Mouse (Mus musculus): ENCODE results near the gene Rorc. TPM values are rescaled to one million over a fixed set of nuclear protein-coding genes. Genes with fewer than 3 reads are reported as not detected.

The Rorc gene
- polyA plus RNA-seq, 1 experiment from 2014 or later: 5.6 TPM

- Histone ChIP-seq H3K36me3 (ENCODE audit: insufficient read depth, low read length) (no peaks in the 10 kb centered on the region), H3K9me3 (ENCODE audit: low read length) (no peaks in the 10 kb centered on the region), H3K9ac (replicated peaks; ENCODE audit: low read depth) (no peak overlapping the region; the same call in 1 of the 2 replicates), H3K27ac (ENCODE audit: low read length) (peak overlapping the region; percentile 82), H3K27me3 (replicated peaks; ENCODE audit: insufficient read depth, low read length) (no peaks in the 10 kb centered on the region), H3K4me3 (ENCODE audit: low read depth, low read length) (peak overlapping the region; percentile 25), H3K4me2 (replicated peaks; ENCODE audit: low read depth, low read length) (peak overlapping the region; percentile 51), H3K4me1 (ENCODE audit: insufficient read depth, low read depth, low read length) (no peaks in the 10 kb centered on the region)
- DNase-seq (ENCODE audit: low spot score): peak; percentile 49
- ATAC-seq: peak; percentile 53
- TF ChIP-seq EP300 (IDR thresholded peaks at IDR 0.05) (no peak), CTCF (IDR thresholded peaks at IDR 0.05) (no peak)
- 6% methylated on average over 9 of the region's 10 CpGs for WGBS
Observed at GRCm38 (mm10) chr3:94373090-94373489, 496 bp downstream of the Rorc start.

DNA sequence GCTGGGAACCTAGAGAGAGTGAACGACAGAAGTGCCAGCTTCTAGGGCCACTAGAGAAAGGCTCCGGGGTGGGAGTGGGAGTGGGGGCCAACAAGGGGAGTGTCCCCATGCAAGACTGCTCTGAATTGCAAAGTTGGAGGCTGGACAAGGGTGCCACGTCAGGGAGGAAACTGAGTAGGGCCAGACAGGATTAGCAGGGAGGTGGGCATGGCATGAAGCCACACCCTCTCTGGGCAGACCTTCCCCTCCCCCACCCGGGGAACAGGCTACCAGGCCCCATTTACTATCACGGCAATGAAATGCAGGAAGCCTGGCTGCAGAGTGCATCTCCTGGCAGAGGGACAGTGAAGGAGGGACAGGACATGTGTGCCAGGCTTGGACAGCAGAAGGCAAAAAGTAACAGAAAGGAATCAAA is 1.0 kb downstream of the Rorc start:
- H3K4me2 ChIP-seq (replicated peaks; ENCODE audit: low read depth, low read length): peak overlapping the region; percentile 51
- peak; percentile 23 for DNase-seq (ENCODE audit: low spot score)
- WGBS: 0% methylated on average over 5 of the region's 5 CpGs
- peak overlapping the region; percentile 25; the same call in 1 of the 2 replicates for H3K4me3 ChIP-seq (ENCODE audit: low read depth, low read length)
- no peaks in the 10 kb centered on the region for H3K36me3 ChIP-seq (ENCODE audit: insufficient read depth, low read length)
- no peaks in the 10 kb centered on the region for H3K9me3 ChIP-seq (ENCODE audit: low read length)
- H3K4me1 ChIP-seq (ENCODE audit: insufficient read depth, low read depth, low read length): no peaks in the 10 kb centered on the region
- TF ChIP-seq CTCF (IDR thresholded peaks at IDR 0.05): no peak
- TF ChIP-seq EP300 (IDR thresholded peaks at IDR 0.05): no peak
- H3K9ac ChIP-seq (replicated peaks; ENCODE audit: low read depth): no peak overlapping the region
- ATAC-seq: peak; percentile 18; the same call in 1 of the 2 replicates
- peak overlapping the region; percentile 82; the same call in 1 of the 2 replicates for H3K27ac ChIP-seq (ENCODE audit: low read length)
- no peaks in the 10 kb centered on the region for H3K27me3 ChIP-seq (replicated peaks; ENCODE audit: insufficient read depth, low read length)

DNA sequence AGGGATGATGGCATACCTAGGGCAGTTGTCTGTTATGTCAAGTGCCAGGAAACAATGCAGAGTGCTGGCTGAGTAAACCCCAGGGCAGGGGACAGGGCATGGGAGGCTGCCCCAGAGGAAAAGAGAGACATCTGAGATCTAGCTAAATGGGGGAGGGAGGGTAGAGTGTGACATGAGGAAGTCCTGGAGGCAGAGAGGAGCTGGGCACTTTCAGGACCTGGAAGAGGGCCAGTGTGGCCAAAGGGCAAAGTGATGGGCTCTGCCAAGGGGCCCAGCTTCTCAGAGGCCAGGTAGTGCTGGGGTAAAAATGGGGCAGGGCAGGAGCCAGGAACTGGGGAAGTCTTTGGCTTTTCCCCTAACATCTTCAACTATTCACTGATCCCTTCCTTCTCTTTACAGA is 2.0 kb downstream of the Rorc start:
- H3K9ac ChIP-seq (replicated peaks; ENCODE audit: low read depth): no peak overlapping the region
- H3K36me3 ChIP-seq (ENCODE audit: insufficient read depth, low read length): no peaks in the 10 kb centered on the region
- TF ChIP-seq CTCF (IDR thresholded peaks at IDR 0.05): no peak
- no peak for TF ChIP-seq EP300 (IDR thresholded peaks at IDR 0.05)
- ATAC-seq (no peak), DNase-seq (ENCODE audit: low spot score) (no peak)
- H3K4me1 ChIP-seq (ENCODE audit: insufficient read depth, low read depth, low read length): no peaks in the 10 kb centered on the region
- H3K9me3 ChIP-seq (ENCODE audit: low read length): no peaks in the 10 kb centered on the region
- H3K27ac ChIP-seq (ENCODE audit: low read length): no peak overlapping the region
- H3K27me3 ChIP-seq (replicated peaks; ENCODE audit: insufficient read depth, low read length): no peaks in the 10 kb centered on the region
- H3K4me3 ChIP-seq (ENCODE audit: low read depth, low read length): no peak overlapping the region
- H3K4me2 ChIP-seq (replicated peaks; ENCODE audit: low read depth, low read length): no peak overlapping the region

- no peak overlapping the region for H3K9ac ChIP-seq (replicated peaks; ENCODE audit: low read depth)
- no peaks in the 10 kb centered on the region for H3K4me1 ChIP-seq (ENCODE audit: insufficient read depth, low read depth, low read length)
- no peak for TF ChIP-seq CTCF (IDR thresholded peaks at IDR 0.05)
- TF ChIP-seq EP300 (IDR thresholded peaks at IDR 0.05): no peak
- DNase-seq (ENCODE audit: low spot score) (no peak), ATAC-seq (no peak)
- no peak overlapping the region for H3K4me3 ChIP-seq (ENCODE audit: low read depth, low read length)
- H3K9me3 ChIP-seq (ENCODE audit: low read length): no peaks in the 10 kb centered on the region
- H3K27ac ChIP-seq (ENCODE audit: low read length): no peak overlapping the region
- 83% methylated on average over 2 of the region's 2 CpGs for WGBS
- H3K27me3 ChIP-seq (replicated peaks; ENCODE audit: insufficient read depth, low read length): no peaks in the 10 kb centered on the region
- H3K36me3 ChIP-seq (ENCODE audit: insufficient read depth, low read length): no peaks in the 10 kb centered on the region
- H3K4me2 ChIP-seq (replicated peaks; ENCODE audit: low read depth, low read length): no peak overlapping the region
Observed at GRCm38 (mm10) chr3:94375146-94375545, 2.6 kb downstream of the Rorc start.

DNA sequence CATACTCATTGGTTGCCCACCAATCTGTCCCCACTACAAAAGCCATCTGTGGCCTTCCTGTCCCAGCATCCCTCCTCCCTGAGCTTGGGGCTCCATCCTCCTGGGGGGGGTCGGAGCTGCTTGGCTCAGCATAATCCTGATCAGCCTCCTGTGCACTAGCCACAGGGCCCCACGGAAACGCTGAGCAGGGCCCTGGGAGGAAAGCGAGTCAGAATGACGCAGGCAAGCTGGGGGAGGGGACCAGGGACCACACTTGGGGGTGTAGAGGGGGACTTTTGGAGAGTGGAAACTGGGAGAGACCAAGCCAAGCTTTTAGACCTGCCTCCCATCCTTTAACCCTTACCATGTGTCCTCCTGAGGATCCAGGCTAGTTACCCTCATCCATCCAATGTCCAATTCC is 3.3 kb downstream of the Rorc start:
- Histone ChIP-seq H3K4me2 (replicated peaks; ENCODE audit: low read depth, low read length) (no peak overlapping the region), H3K36me3 (ENCODE audit: insufficient read depth, low read length) (no peaks in the 10 kb centered on the region), H3K27me3 (replicated peaks; ENCODE audit: insufficient read depth, low read length) (no peaks in the 10 kb centered on the region), H3K4me1 (ENCODE audit: insufficient read depth, low read depth, low read length) (no peaks in the 10 kb centered on the region), H3K9me3 (ENCODE audit: low read length) (no peaks in the 10 kb centered on the region), H3K9ac (replicated peaks; ENCODE audit: low read depth) (no peak overlapping the region), H3K4me3 (ENCODE audit: low read depth, low read length) (no peak overlapping the region), H3K27ac (ENCODE audit: low read length) (no peak overlapping the region)
- TF ChIP-seq CTCF (IDR thresholded peaks at IDR 0.05) (no peak), EP300 (IDR thresholded peaks at IDR 0.05) (no peak)
- ATAC-seq: no peak
- DNase-seq (ENCODE audit: low spot score): no peak
- WGBS: 64% methylated on average over 5 of the region's 5 CpGs

- DNase-seq (ENCODE audit: low spot score): no peak
- no peak overlapping the region for H3K9ac ChIP-seq (replicated peaks; ENCODE audit: low read depth)
- H3K4me2 ChIP-seq (replicated peaks; ENCODE audit: low read depth, low read length): no peak overlapping the region
- H3K9me3 ChIP-seq (ENCODE audit: low read length): no peaks in the 10 kb centered on the region
- H3K36me3 ChIP-seq (ENCODE audit: insufficient read depth, low read length): no peaks in the 10 kb centered on the region
- ATAC-seq: no peak
- no peak for TF ChIP-seq EP300 (IDR thresholded peaks at IDR 0.05)
- TF ChIP-seq CTCF (IDR thresholded peaks at IDR 0.05): no peak
- no peaks in the 10 kb centered on the region for H3K27me3 ChIP-seq (replicated peaks; ENCODE audit: insufficient read depth, low read length)
- no peak overlapping the region for H3K27ac ChIP-seq (ENCODE audit: low read length)
- 14% methylated on average over 13 of the region's 13 CpGs for WGBS
- no peak overlapping the region for H3K4me3 ChIP-seq (ENCODE audit: low read depth, low read length)
- no peaks in the 10 kb centered on the region for H3K4me1 ChIP-seq (ENCODE audit: insufficient read depth, low read depth, low read length)
Observed at GRCm38 (mm10) chr3:94377028-94377923, 4.7 kb downstream of the Rorc start.

All from lung, postnatal 0 days (tissue).